Mouse (Mus musculus): ENCODE results near the gene Hip1. TPM values are rescaled to one million over a fixed set of nuclear protein-coding genes. Genes with fewer than 3 reads are reported as not detected.

Gene Hip1
- polyA plus RNA-seq, 1 experiment from 2014 or later = 24.9 TPM

DNA sequence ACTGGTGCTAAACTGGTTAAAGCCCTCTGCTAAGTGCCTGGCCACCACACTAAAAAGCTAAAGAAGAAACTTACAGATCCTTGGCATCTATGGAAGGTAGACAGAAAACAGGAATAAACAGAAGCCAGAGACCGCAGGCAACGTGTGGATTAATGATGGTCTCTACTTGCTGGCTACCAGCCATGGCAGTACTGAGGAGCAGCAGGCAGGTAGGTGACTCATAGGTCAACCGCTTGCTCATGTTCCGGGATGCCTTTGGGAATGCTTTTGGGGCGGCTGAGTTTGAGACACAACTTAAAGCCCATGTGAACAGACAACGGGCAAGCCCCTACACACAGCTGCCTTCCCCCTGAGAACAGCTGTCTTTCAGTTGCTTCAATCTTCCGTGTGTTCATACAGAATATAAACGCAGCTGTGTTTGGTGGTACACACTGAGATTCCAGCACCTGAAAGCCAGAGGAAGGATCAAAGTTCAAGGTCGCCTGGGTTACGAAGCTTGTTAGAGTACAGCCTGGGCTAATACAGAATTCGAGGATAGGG, 13.5 kb downstream of the Hip1 start:
- H3K9ac ChIP-seq = no peak overlapping the region
- peaks cover 33% of the 10 kb centered on the region for H3K4me1 ChIP-seq
- no peak overlapping the region for H3K27ac ChIP-seq (replicated peaks)
- no peaks in the 10 kb centered on the region for H3K9me3 ChIP-seq
- no peak for ATAC-seq (ENCODE audit: extremely low read depth, insufficient number of reproducible peaks, low FRiP score, low TSS enrichment)
- no peak overlapping the region for H3K4me2 ChIP-seq
- no peaks in the 10 kb centered on the region for H3K27me3 ChIP-seq (replicated peaks)
- no peak overlapping the region for H3K4me3 ChIP-seq
- 70% methylated on average over 11 of the region's 11 CpGs for WGBS
- peaks cover 9% of the 10 kb centered on the region; the same call in 1 of the 2 replicates for H3K36me3 ChIP-seq

- Histone ChIP-seq H3K9me3 (no peaks in the 10 kb centered on the region), H3K4me1 (peaks cover 46% of the 10 kb centered on the region), H3K36me3 (peaks cover 7% of the 10 kb centered on the region; the same call in 1 of the 2 replicates), H3K27ac (replicated peaks) (no peak overlapping the region), H3K4me3 (no peak overlapping the region), H3K27me3 (replicated peaks) (no peaks in the 10 kb centered on the region), H3K9ac (no peak overlapping the region), H3K4me2 (no peak overlapping the region)
- 58% methylated on average over 2 of the region's 2 CpGs for WGBS
- ATAC-seq (ENCODE audit: extremely low read depth, insufficient number of reproducible peaks, low FRiP score, low TSS enrichment) = no peak
These were observed 15.0 kb downstream of the Hip1 start for GRCm38 (mm10) chr5:135529964-135530363.

DNA sequence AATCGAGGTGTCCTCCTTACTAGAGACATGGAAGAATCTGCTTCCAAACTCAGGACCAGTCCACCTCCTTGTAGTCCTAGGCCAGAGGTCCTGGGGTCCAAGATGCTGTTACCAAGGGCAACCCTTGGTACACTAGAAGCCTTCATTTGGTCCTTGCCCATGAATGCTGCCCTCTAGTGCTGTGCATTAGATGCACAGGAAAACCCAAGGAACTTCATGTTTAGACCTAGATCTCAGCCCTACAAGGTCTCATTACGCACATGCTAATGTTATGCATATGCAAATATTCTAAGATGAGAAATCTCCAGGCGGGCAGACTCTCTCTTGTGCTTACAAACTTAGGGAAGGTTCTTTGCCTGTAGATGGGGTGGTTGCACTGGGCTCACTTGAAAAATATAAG, 15.6 kb downstream of the Hip1 start:
- no peaks in the 10 kb centered on the region for H3K27me3 ChIP-seq (replicated peaks)
- H3K4me2 ChIP-seq = no peak overlapping the region
- no peak for ATAC-seq (ENCODE audit: extremely low read depth, insufficient number of reproducible peaks, low FRiP score, low TSS enrichment)
- WGBS = 72% methylated on average over 3 of the region's 3 CpGs
- H3K4me3 ChIP-seq = no peak overlapping the region
- peaks cover 53% of the 10 kb centered on the region for H3K4me1 ChIP-seq
- H3K27ac ChIP-seq (replicated peaks) = no peak overlapping the region
- H3K36me3 ChIP-seq = peaks cover 7% of the 10 kb centered on the region; the same call in 1 of the 2 replicates
- no peaks in the 10 kb centered on the region for H3K9me3 ChIP-seq
- H3K9ac ChIP-seq = no peak overlapping the region

DNA sequence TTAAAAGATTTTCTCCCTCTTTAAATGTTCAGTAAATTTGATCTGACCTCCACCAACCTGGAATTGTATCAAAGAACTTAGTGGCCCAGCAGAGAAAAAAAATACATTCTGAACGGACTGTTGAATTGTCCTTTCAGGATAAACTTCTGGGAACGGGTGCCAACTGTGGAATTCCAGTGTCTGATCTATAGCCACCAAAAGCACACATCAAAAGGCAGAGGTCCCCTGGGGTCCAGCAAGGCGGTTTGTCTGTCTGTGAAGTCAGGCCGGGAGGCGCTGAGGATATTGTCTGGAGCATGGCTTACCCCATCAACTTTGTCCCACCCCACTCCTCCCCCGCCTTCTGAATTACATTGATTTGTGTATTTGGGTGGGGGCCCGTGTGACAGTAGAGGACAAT, 16.9 kb downstream of the Hip1 start:
- no peak overlapping the region for H3K27ac ChIP-seq (replicated peaks)
- WGBS = 64% methylated on average over 7 of the region's 7 CpGs

GRCm38 (mm10) chr5:135524660-135525560, 20.0 kb downstream of the Hip1 start:
- no peaks in the 10 kb centered on the region for H3K9me3 ChIP-seq
- peaks cover 4% of the 10 kb centered on the region; the same call in 1 of the 2 replicates for H3K36me3 ChIP-seq
- no peak for ATAC-seq (ENCODE audit: extremely low read depth, insufficient number of reproducible peaks, low FRiP score, low TSS enrichment)
- peak overlapping the region; percentile 24; the same call in 1 of the 2 replicates for H3K9ac ChIP-seq
- H3K27me3 ChIP-seq (replicated peaks) = no peaks in the 10 kb centered on the region
- peaks cover 55% of the 10 kb centered on the region for H3K4me1 ChIP-seq
- no peak overlapping the region for H3K4me3 ChIP-seq
- WGBS = 21% methylated on average over 11 of the region's 11 CpGs
- H3K4me2 ChIP-seq = peak overlapping the region; percentile 55
- H3K27ac ChIP-seq (replicated peaks) = peak overlapping the region; percentile 93

More for the DNA sequence above, 16.9 kb downstream of the Hip1 start:
- H3K9me3 ChIP-seq = no peaks in the 10 kb centered on the region
- H3K27me3 ChIP-seq (replicated peaks) = no peaks in the 10 kb centered on the region
- peaks cover 12% of the 10 kb centered on the region; the same call in 1 of the 2 replicates for H3K36me3 ChIP-seq
- H3K4me3 ChIP-seq = no peak overlapping the region
- ATAC-seq (ENCODE audit: extremely low read depth, insufficient number of reproducible peaks, low FRiP score, low TSS enrichment) = no peak
- H3K4me1 ChIP-seq = peaks cover 50% of the 10 kb centered on the region
- H3K9ac ChIP-seq = no peak overlapping the region
- no peak overlapping the region for H3K4me2 ChIP-seq

DNA sequence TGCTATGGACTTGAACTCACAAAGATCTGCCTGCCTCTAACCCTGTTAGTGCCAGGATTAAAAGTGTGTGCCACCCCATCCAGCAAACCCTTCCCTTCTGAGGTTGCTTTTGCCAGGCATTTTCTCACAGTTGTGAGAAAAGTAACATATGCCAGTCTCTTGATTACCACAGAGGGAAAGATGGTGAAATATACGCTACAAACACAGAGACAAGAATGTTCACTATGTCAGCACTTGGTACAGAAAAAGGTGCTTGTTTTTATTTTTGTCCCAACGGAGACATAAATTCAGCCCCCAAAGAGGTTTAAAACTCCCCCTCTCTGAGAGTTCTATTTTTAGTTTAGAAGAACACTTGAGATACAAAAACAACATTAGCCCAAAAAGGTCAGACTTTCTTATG, 20.8 kb downstream of the Hip1 start:
- no peak for ATAC-seq (ENCODE audit: extremely low read depth, insufficient number of reproducible peaks, low FRiP score, low TSS enrichment)
- WGBS = 38% methylated on average over 2 of the region's 2 CpGs
- Histone ChIP-seq H3K9me3 (no peaks in the 10 kb centered on the region), H3K36me3 (peaks cover 4% of the 10 kb centered on the region; the same call in 1 of the 2 replicates), H3K4me2 (peak overlapping the region; percentile 6; the same call in 1 of the 2 replicates), H3K27me3 (replicated peaks) (no peaks in the 10 kb centered on the region), H3K4me1 (peaks cover 52% of the 10 kb centered on the region), H3K27ac (replicated peaks) (peak overlapping the region; percentile 93), H3K4me3 (no peak overlapping the region), H3K9ac (no peak overlapping the region)

- Histone ChIP-seq H3K9ac (peak overlapping the region; percentile 63), H3K9me3 (no peaks in the 10 kb centered on the region), H3K4me2 (peak overlapping the region; percentile 38), H3K4me1 (peaks cover 43% of the 10 kb centered on the region), H3K27me3 (replicated peaks) (no peaks in the 10 kb centered on the region), H3K36me3 (peaks cover 6% of the 10 kb centered on the region; the same call in 1 of the 2 replicates), H3K27ac (replicated peaks) (peak overlapping the region; percentile 93), H3K4me3 (no peak overlapping the region)
- WGBS = 25% methylated on average over 9 of the region's 9 CpGs
- no peak; the same call in 1 of the 2 replicates for ATAC-seq (ENCODE audit: extremely low read depth, insufficient number of reproducible peaks, low FRiP score, low TSS enrichment)
These were observed 22.7 kb downstream of the Hip1 start for GRCm38 (mm10) chr5:135522111-135522722.

- Histone ChIP-seq H3K4me3 (no peak overlapping the region), H3K27me3 (replicated peaks) (no peaks in the 10 kb centered on the region), H3K36me3 (peaks cover 22% of the 10 kb centered on the region), H3K27ac (replicated peaks) (no peak overlapping the region), H3K4me1 (peaks cover 10% of the 10 kb centered on the region), H3K9ac (no peak overlapping the region), H3K4me2 (no peak overlapping the region), H3K9me3 (peaks cover 13% of the 10 kb centered on the region)
- WGBS = 82% methylated on average over 5 of the region's 5 CpGs
- no peak for ATAC-seq (ENCODE audit: extremely low read depth, insufficient number of reproducible peaks, low FRiP score, low TSS enrichment)
These were observed 27.5 kb downstream of the Hip1 start for GRCm38 (mm10) chr5:135517348-135517883.

DNA sequence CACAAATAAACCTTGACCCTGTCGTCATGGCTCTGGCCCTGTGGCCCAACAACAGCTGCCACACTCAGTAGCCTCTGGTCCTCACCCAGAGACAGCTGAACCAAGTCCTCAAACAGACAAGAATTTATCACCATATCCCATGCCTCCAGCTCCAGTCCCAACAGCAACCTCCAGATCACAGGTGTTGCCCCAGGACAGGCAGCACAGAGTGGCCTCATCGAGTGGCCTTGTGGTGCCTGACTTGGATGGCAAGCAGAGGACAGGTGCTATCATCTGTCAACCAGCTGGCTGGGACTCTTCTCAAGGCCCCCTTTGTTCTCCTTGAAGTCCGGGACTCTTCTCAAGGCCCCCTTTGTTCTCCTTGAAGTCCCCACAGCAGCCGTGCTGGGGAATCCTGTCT, 31.8 kb downstream of the Hip1 start:
- Histone ChIP-seq H3K4me3 (no peak overlapping the region), H3K4me2 (no peak overlapping the region), H3K4me1 (no peaks in the 10 kb centered on the region), H3K27me3 (replicated peaks) (no peaks in the 10 kb centered on the region), H3K9me3 (peaks cover 13% of the 10 kb centered on the region), H3K9ac (no peak overlapping the region), H3K27ac (replicated peaks) (no peak overlapping the region), H3K36me3 (peaks cover 22% of the 10 kb centered on the region)
- ATAC-seq (ENCODE audit: extremely low read depth, insufficient number of reproducible peaks, low FRiP score, low TSS enrichment) = no peak
- WGBS = 61% methylated on average over 4 of the region's 4 CpGs

DNA sequence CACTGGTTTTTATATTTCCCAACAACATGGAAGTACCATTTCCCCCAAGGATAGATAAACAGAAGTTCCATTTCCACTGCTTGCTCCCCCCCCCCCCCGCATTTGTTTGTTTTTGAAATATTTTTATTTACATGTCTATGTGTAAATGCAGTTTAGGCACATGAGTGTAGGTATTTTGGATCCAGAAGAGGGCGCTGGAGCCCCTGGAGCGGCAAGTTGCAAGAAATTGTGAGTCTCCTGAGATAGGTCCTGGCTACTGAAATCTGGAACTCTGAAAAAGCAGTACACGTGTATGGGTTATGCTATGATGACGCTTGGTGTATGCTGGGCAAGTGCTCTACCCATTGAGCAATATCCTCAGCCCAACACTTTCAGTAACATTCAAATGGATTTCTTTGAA, 33.8 kb downstream of the Hip1 start:
- Histone ChIP-seq H3K4me1 (peaks cover 8% of the 10 kb centered on the region), H3K9ac (no peak overlapping the region), H3K4me3 (no peak overlapping the region), H3K9me3 (peaks cover 8% of the 10 kb centered on the region), H3K27ac (replicated peaks) (no peak overlapping the region), H3K27me3 (replicated peaks) (no peaks in the 10 kb centered on the region), H3K4me2 (no peak overlapping the region), H3K36me3 (peaks cover 15% of the 10 kb centered on the region)
- ATAC-seq (ENCODE audit: extremely low read depth, insufficient number of reproducible peaks, low FRiP score, low TSS enrichment) = no peak
- 51% methylated on average over 5 of the region's 5 CpGs for WGBS

GRCm38 (mm10) chr5:135508284-135508683, 36.6 kb downstream of the Hip1 start:
- ATAC-seq (ENCODE audit: extremely low read depth, insufficient number of reproducible peaks, low FRiP score, low TSS enrichment) = no peak
- H3K4me2 ChIP-seq = no peak overlapping the region

More at GRCm38 (mm10) chr5:135508284-135508683, 36.6 kb downstream of the Hip1 start:
- Histone ChIP-seq H3K27ac (replicated peaks) (no peak overlapping the region), H3K27me3 (replicated peaks) (no peaks in the 10 kb centered on the region), H3K36me3 (peaks cover 6% of the 10 kb centered on the region; the same call in 1 of the 2 replicates), H3K4me3 (no peak overlapping the region), H3K9me3 (no peaks in the 10 kb centered on the region), H3K4me1 (peaks cover 13% of the 10 kb centered on the region), H3K9ac (no peak overlapping the region)
- 77% methylated on average over 3 of the region's 3 CpGs for WGBS
